Mouse (Mus musculus) lung, adult 2 months (tissue): ENCODE results near the gene Bcl11b. TPM values are rescaled to one million over a fixed set of nuclear protein-coding genes. Genes with fewer than 3 reads are reported as not detected.

ENCODE experiments used
- DNase-seq: peaks from one replicate; pipeline ENCODE4 v3.0.0; 2022
- H3K4me1 ChIP-seq: fragments of 200-500 bp; 2 replicates; pipeline ENCODE4 v1.6.1; 2011; ENCODE audit warnings: low read length; ENCODE audit not compliant: control insufficient read depth, insufficient read depth
- H3K4me3 ChIP-seq: fragments of 200-500 bp; replicated peaks from 2 replicates; pipeline ENCODE3; 2011; ENCODE audit warnings: low read depth, mild to moderate bottlenecking, control low read depth, low read length; ENCODE audit errors: extremely low read depth
- CTCF ChIP-seq: fragments of 200-500 bp; IDR thresholded peaks from 2 replicates; pipeline ENCODE4 v1.5.1; 2011; ENCODE audit warnings: mild to moderate bottlenecking, low read length, control low read depth; ENCODE audit not compliant: insufficient read depth
- POLR2A ChIP-seq: fragments of 200-500 bp; IDR thresholded peaks from 2 replicates; pipeline ENCODE4 v1.6.1; 2011; ENCODE audit warnings: low read depth, mild to moderate bottlenecking, control low read depth, low read length, borderline replicate concordance; ENCODE audit errors: extremely low read depth
- WGBS: fragments of 180-500 bp; shearing (Covaris S2); methylation state at CpG from one replicate; pipeline ENCODE4 v1.1.7; 2018; 5-methylcytosine and 5-hydroxymethylcytosine counted together
- polyA plus RNA-seq: library from polyadenylated mRNA; depleted of rRNA; stranded (reverse); fragments of >200 nt; gene quantifications from 2 replicates; pipeline ENCODE4 v1.2.3, GENCODE M21; 2012

The Bcl11b gene
- polyA plus RNA-seq, 1 experiment: 4.2 TPM

DNA sequence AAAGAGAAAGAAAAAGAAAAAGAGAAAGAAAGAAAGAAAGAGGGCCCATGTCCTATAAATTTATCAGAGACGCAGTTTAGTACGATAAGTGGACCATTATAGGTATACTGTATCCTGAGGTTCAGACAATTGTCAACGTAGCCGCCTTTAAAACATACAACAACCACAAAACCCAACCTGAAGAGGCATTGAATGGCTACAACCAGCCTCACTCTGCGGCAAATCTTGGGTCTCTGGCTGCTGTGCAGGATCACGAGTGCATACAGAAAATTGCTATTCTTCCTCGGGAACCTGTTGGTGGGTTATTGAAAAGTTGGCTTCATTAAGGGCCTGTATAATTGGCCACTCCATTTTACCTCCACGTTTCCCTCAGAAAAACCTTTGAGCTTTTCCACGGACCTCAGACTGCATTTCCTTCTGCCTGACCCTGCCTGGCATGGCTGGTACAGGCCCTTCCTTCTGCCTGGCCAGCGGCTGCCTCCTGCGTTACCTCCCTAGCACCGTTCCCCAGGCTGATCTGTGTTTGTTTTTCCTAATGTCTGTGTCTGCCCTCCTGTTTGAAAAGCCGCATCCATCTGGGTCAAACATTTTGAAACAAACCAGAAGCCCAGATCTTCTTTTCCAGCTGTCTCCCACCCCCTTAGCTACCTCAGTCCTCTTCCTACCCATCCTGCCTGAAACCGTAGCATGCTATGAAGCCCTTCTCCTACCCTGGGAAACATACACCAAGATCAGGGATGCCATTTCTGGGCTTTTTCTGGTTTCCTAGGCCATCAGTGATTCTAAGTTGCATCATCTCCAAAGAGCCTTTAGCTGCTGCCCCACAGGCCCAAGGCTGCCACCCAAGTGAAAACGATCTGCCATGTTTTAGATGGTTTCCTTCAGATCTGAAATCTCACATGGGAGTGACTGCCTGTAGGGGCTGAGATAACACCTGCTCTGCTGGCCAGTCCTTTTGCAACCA, 3.4 kb downstream of the Bcl11b start:
- 64% methylated on average over 15 of the region's 15 CpGs for WGBS
- no peak overlapping the region for H3K4me3 ChIP-seq
- TF ChIP-seq POLR2A (no peak), CTCF (no peak)
- no peaks in the 10 kb centered on the region for H3K4me1 ChIP-seq
- DNase-seq: no peak

DNA sequence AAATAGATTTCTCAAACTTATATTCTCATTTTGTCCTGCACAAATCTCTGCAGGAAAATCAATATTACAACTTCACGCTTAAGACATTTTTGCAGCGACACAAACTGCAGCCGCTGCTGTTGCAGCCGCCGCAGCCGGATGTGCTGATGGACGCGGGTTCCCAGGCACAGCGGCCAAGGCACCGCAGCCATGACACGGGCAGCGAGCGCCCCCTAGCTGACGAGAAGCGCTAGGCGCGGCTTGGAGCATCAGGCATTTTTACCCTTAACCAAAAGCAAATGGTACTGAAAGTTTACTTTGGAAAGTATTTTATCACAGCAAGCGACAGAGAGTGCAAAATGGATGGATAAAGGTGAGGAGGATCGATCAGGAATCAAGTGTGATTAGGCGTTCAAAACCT, 4.7 kb downstream of the Bcl11b start:
- Histone ChIP-seq H3K4me3 (no peak overlapping the region), H3K4me1 (no peaks in the 10 kb centered on the region)
- no peak for TF ChIP-seq POLR2A
- peak; percentile 87 for TF ChIP-seq CTCF
- peak; percentile 71 for DNase-seq
- WGBS: under 1% methylated on average over 20 of the region's 20 CpGs

- 61% methylated on average over 11 of the region's 11 CpGs for WGBS
- H3K4me3 ChIP-seq: no peak overlapping the region
- TF ChIP-seq POLR2A: no peak
- no peak for TF ChIP-seq CTCF
- DNase-seq: no peak
- H3K4me1 ChIP-seq: no peaks in the 10 kb centered on the region
Observed at GRCm38 (mm10) chr12:107997901-107998300, 5.5 kb downstream of the Bcl11b start.

GRCm38 (mm10) chr12:107997241-107997640, 6.2 kb downstream of the Bcl11b start:
- TF ChIP-seq CTCF (no peak), POLR2A (no peak)
- H3K4me3 ChIP-seq: no peak overlapping the region
- WGBS: 46% methylated on average over 3 of the region's 3 CpGs
- no peak for DNase-seq
- no peaks in the 10 kb centered on the region for H3K4me1 ChIP-seq

DNA sequence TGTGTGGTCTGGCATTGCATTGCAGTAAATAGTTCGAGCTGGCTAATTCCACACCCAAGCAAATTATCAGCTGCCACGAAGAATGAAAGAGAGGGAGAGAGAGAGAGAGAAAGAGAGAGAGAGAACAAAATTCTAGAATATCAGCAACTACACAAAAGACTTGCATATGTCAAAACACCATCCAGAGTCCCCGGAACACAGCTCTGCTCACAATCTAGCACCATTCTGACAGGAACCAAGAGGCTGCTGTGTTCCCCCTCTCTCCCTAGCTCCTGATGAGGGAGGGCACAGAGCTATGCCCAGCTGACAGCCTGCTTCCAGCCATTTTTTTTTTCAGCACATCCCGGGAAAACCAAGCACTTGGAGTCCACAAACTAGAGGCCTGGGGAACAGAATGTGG, 6.6 kb downstream of the Bcl11b start:
- Histone ChIP-seq H3K4me3 (no peak overlapping the region), H3K4me1 (no peaks in the 10 kb centered on the region)
- DNase-seq: no peak
- TF ChIP-seq CTCF (no peak), POLR2A (no peak)
- WGBS: 48% methylated on average over 4 of the region's 4 CpGs

DNA sequence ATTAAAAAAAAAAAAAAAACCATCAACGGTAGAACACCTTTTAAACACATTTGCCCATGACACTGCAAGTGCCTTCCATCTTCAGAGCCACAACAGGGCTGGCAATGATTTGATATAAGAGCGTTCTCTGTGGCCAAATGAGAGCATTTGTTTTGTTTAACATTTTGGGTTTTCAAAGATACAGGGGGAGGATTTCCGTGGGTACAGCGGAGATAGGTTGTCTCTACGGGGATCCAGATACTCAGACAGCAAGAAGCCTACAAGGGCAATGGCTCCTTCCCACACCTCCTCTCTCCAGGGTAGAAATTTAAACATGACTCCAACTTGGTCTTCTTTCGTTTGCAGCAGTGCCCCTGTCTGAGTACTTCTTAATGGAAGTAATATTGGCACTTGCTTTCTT, 7.2 kb downstream of the Bcl11b start:
- Histone ChIP-seq H3K4me1 (no peaks in the 10 kb centered on the region), H3K4me3 (no peak overlapping the region)
- no peak for DNase-seq
- no peak for TF ChIP-seq CTCF
- TF ChIP-seq POLR2A: no peak
- WGBS: 65% methylated on average over 6 of the region's 6 CpGs

- no peaks in the 10 kb centered on the region for H3K4me1 ChIP-seq
- WGBS: 47% methylated on average over 4 of the region's 4 CpGs
- TF ChIP-seq POLR2A (no peak), CTCF (no peak)
Observed at GRCm38 (mm10) chr12:107994421-107994820, 9.0 kb downstream of the Bcl11b start.

DNA sequence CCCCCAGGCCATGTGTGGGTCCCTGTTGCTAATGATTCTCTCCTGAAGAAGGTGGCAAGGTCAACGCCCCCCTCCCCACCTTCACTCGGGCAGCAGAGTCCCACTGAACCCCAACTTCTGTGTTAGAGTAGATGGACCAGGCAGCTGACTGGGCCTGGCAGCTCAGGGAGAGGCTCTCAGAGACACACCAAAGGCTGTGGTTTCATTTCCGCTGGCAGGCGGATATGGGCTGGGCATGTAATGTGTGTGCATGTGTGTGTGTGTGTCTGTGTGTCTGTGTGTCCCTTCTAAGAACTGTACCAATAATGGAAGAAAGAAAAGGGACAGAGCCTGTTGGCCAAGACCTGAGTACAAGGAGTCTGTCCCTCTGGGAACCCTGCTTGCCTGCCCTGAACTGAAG, 10.4 kb downstream of the Bcl11b start:
- H3K4me1 ChIP-seq: no peaks in the 10 kb centered on the region
- TF ChIP-seq CTCF (no peak), POLR2A (no peak)
- WGBS: 66% methylated on average over 4 of the region's 4 CpGs
- no peak overlapping the region for H3K4me3 ChIP-seq
- DNase-seq: no peak

More at GRCm38 (mm10) chr12:107994421-107994820, 9.0 kb downstream of the Bcl11b start:
- no peak overlapping the region for H3K4me3 ChIP-seq
- no peak for DNase-seq

- TF ChIP-seq CTCF (no peak), POLR2A (no peak)
- no peak overlapping the region for H3K4me3 ChIP-seq
- H3K4me1 ChIP-seq: no peaks in the 10 kb centered on the region
- DNase-seq: no peak
- WGBS: 75% methylated on average over 11 of the region's 11 CpGs
Observed at GRCm38 (mm10) chr12:107991191-107991590, 12.2 kb downstream of the Bcl11b start.

DNA sequence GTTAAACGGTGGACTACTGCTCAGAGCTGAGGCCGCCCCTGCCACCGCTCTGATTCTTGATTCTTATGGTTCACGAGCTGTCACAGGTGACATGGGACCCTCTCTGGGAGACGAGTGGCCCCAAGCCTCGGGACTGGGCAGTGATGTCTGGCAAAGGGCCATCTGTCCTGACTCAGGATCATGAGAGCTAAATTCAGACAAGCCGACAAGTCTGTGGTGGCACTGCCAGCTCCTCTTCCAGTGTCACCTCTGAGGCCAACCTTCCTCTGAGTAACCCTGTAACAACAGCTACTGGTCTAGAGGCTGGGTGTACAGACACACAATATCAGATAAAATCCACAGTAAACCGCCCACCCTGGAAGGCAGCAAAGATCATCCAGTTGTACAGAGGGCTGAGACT, 20.2 kb downstream of the Bcl11b start:
- Histone ChIP-seq H3K4me1 (no peaks in the 10 kb centered on the region), H3K4me3 (no peak overlapping the region)
- no peak for TF ChIP-seq CTCF
- no peak for TF ChIP-seq POLR2A
- 71% methylated on average over 8 of the region's 8 CpGs for WGBS
- DNase-seq: no peak
